Mouse (Mus musculus) lung, adult 2 months (tissue): ENCODE data around the gene Cd68.

Experiments
- CTCF ChIP-seq: fragments of 200-500 bp; IDR thresholded peaks from 2 replicates; pipeline ENCODE4 v1.5.1; 2011; ENCODE audit warnings: mild to moderate bottlenecking, low read length, control low read depth; ENCODE audit not compliant: insufficient read depth
- POLR2A ChIP-seq: fragments of 200-500 bp; IDR thresholded peaks from 2 replicates; pipeline ENCODE4 v1.6.1; 2011; ENCODE audit warnings: low read depth, mild to moderate bottlenecking, control low read depth, low read length, borderline replicate concordance; ENCODE audit errors: extremely low read depth

DNA sequence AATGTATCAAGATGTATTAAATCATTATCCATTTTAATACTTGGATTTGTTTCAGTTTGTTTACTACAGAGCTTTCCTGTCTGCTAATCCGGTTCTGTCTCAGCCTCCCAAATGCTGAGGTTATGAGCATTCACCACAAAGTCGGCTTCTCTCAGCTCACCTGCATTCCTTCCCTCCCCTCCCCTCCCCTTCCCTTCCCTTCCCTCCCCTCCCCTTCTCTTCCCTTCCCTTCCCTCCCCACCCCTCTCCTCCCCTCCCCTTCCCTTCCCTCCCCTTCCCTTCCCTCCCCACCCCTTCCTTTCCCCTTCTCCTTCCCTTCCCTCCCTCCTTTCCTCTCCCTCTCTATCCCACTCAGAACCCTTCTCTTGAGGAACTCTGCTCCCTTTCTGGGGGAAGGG lies 38.7 kb upstream of the Cd68 start:
- no peak for TF ChIP-seq CTCF
- no peak for TF ChIP-seq POLR2A
